Mouse (Mus musculus): Measurements from ENCODE around the gene Megf8. TPM values are rescaled to one million over a fixed set of nuclear protein-coding genes. Genes with fewer than 3 reads are reported as not detected.

Megf8 gene
- total RNA-seq, 2 experiments from 2014 or later = 0.42 TPM; not detected in 1

- no peak for ATAC-seq (replicated peaks; ENCODE audit: low FRiP score, poor library complexity, severe bottlenecking)
These were observed 22.5 kb upstream of the Megf8 start for GRCm38 (mm10) chr7:25294495-25294894.

GRCm38 (mm10) chr7:25294960-25295722, 21.8 kb upstream of the Megf8 start:
- ATAC-seq (replicated peaks; ENCODE audit: low FRiP score, poor library complexity, severe bottlenecking) = no peak

- ATAC-seq (replicated peaks; ENCODE audit: low FRiP score, poor library complexity, severe bottlenecking) = no peak
These were observed 20.0 kb upstream of the Megf8 start for GRCm38 (mm10) chr7:25296945-25297453.

- peak; percentile 46; the same call in 1 of the 2 replicates for ATAC-seq (replicated peaks; ENCODE audit: low FRiP score, poor library complexity, severe bottlenecking)
These were observed 19.3 kb upstream of the Megf8 start, which contains the start of gene Pafah1b3 for GRCm38 (mm10) chr7:25297454-25298325. Gene Pafah1b3 (minus strand): TSS chr7:25297986.

- ATAC-seq (replicated peaks; ENCODE audit: low FRiP score, poor library complexity, severe bottlenecking) = no peak
These were observed 15.9 kb upstream of the Megf8 start, which contains the start of gene Prr19 for GRCm38 (mm10) chr7:25301063-25301462. Gene Prr19 (plus strand): TSS chr7:25301411.

- no peak for ATAC-seq (replicated peaks; ENCODE audit: low FRiP score, poor library complexity, severe bottlenecking)
These were observed 13.8 kb upstream of the Megf8 start for GRCm38 (mm10) chr7:25303003-25303684.

- no peak for ATAC-seq (replicated peaks; ENCODE audit: low FRiP score, poor library complexity, severe bottlenecking)
These were observed 13.3 kb upstream of the Megf8 start for GRCm38 (mm10) chr7:25303685-25304006.

- no peak for ATAC-seq (replicated peaks; ENCODE audit: low FRiP score, poor library complexity, severe bottlenecking)
These were observed 11.5 kb upstream of the Megf8 start for GRCm38 (mm10) chr7:25305481-25305880.

GRCm38 (mm10) chr7:25305956-25306613, 10.9 kb upstream of the Megf8 start, which contains the start of gene Tmem145:
Gene Tmem145 (plus strand): TSS chr7:25306106.
- no peak for ATAC-seq (replicated peaks; ENCODE audit: low FRiP score, poor library complexity, severe bottlenecking)

GRCm38 (mm10) chr7:25306614-25306996, 10.4 kb upstream of the Megf8 start:
- no peak for ATAC-seq (replicated peaks; ENCODE audit: low FRiP score, poor library complexity, severe bottlenecking)

GRCm38 (mm10) chr7:25308702-25309318, 8.2 kb upstream of the Megf8 start:
- ATAC-seq (replicated peaks; ENCODE audit: low FRiP score, poor library complexity, severe bottlenecking) = no peak

- no peak for ATAC-seq (replicated peaks; ENCODE audit: low FRiP score, poor library complexity, severe bottlenecking)
These were observed 7.5 kb upstream of the Megf8 start for GRCm38 (mm10) chr7:25309425-25309824.

GRCm38 (mm10) chr7:25311193-25311592, 5.8 kb upstream of the Megf8 start:
- no peak for ATAC-seq (replicated peaks; ENCODE audit: low FRiP score, poor library complexity, severe bottlenecking)

GRCm38 (mm10) chr7:25313325-25313724, 3.6 kb upstream of the Megf8 start:
- ATAC-seq (replicated peaks; ENCODE audit: low FRiP score, poor library complexity, severe bottlenecking) = no peak

GRCm38 (mm10) chr7:25314606-25315305, 2.2 kb upstream of the Megf8 start:
- no peak for ATAC-seq (replicated peaks; ENCODE audit: low FRiP score, poor library complexity, severe bottlenecking)

GRCm38 (mm10) chr7:25315306-25316041, 1.5 kb upstream of the Megf8 start:
- ATAC-seq (replicated peaks; ENCODE audit: low FRiP score, poor library complexity, severe bottlenecking) = no peak

- ATAC-seq (replicated peaks; ENCODE audit: low FRiP score, poor library complexity, severe bottlenecking) = no peak
These were observed 559 bp downstream of the Megf8 start for GRCm38 (mm10) chr7:25317446-25317999.

- ATAC-seq (replicated peaks; ENCODE audit: low FRiP score, poor library complexity, severe bottlenecking) = no peak
These were observed 5.1 kb downstream of the Megf8 start for GRCm38 (mm10) chr7:25322058-25322484.

Data from erythroid progenitor cell, adult 5-6 weeks (primary cell).